Mouse (Mus musculus): ENCODE measurements around the gene Pcsk7.

The Pcsk7 gene

DNA sequence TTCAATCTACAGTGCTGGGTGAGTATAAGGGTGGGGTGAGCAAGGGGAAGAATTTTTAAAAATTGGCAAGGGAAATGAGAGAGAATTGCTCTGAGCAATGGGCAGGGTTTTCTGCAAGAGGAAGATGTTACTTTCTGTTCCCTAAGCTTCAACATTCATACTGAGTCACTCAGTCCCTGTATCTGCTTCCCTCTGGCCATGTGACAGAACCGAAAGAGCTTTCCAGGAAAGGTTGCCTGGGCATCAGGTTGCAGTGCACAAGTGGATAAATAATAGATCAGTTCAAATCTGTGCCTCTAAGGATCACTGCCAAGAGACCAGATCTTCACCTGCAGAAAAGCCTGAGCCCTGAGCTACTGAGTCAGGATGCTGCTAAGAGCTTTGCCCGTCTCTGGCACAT, 55.6 kb downstream of the Pcsk7 start:
- no peak for DNase-seq (ENCODE audit: low spot score in 2 of 2)

DNA sequence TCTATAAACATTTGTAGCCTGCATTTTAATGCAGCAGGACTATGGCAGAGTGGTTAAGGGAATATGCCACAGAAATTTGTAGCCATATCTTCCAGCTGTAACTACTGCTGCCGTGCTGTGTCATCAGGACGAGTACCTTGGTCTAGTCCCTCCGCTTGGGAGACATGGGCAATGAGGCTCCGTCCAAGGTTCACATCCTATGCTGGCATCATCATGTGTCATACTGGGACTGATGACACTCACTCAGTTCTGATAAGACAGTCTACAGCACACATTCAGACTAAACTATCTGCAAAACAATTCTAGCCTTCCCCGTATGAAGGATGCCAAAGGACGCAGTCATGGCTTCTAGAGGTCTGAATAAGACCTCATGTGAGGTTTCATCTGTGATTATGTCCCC, 57.3 kb downstream of the Pcsk7 start:
- no peak for DNase-seq (ENCODE audit: low spot score in 2 of 2)

- DNase-seq (ENCODE audit: low spot score in 2 of 2) = no peak
Observed at GRCm38 (mm10) chr9:45976884-45977283, 70.6 kb downstream of the Pcsk7 start.
